In genomic region chr13:21253569-21253968, GRCm38 (mm10) we compare ENCODE assay signal across 8 mouse cellular contexts. TPM values are rescaled to one million over a fixed set of nuclear protein-coding genes. Genes with fewer than 3 reads are reported as not detected.
DNase-seq lines count a peak whose midpoint lies in the region; ATAC-seq and TF ChIP-seq lines count a peak whose summit lies in the region.

No protein-coding gene starts in this region.

- no peak for TF ChIP-seq CTCF in E14TG2a.4 (conservative IDR thresholded peaks at IDR 0.05; ENCODE audit: low read length)

- H3K27me3 ChIP-seq in E14TG2a.4 (ENCODE audit: insufficient read depth, low read length) = peaks cover 15% of the 10 kb centered on the region
- peaks cover 15% of the 10 kb centered on the region for H3K27me3 ChIP-seq in forebrain, embryonic 13.5 days
- no peaks in the 10 kb centered on the region; the same call in none of the 2 replicates for H3K27me3 ChIP-seq in liver, embryonic 16.5 days (ENCODE audit: control insufficient read depth, insufficient read depth, low read depth, low read length)

- ATAC-seq in forebrain, embryonic 13.5 days = peak; percentile 60
- ATAC-seq in liver, embryonic 16.5 days (ENCODE audit: low read depth) = no peak

- H3K9me3 ChIP-seq in E14TG2a.4 (ENCODE audit: low read length) = no peaks in the 10 kb centered on the region
- H3K9me3 ChIP-seq in forebrain, embryonic 13.5 days (replicated peaks) = no peaks in the 10 kb centered on the region
- H3K9me3 ChIP-seq in liver, embryonic 16.5 days (replicated peaks; ENCODE audit: control insufficient read depth, low read length) = no peaks in the 10 kb centered on the region

- no peak overlapping the region for H3K27ac ChIP-seq in forebrain, embryonic 13.5 days
- no peak overlapping the region for H3K27ac ChIP-seq in liver, embryonic 16.5 days (ENCODE audit: low read length)

- peaks cover 59% of the 10 kb centered on the region for H3K4me1 ChIP-seq in E14TG2a.4 (replicated peaks; ENCODE audit: low read depth, low read length)
- no peaks in the 10 kb centered on the region for H3K4me1 ChIP-seq in forebrain, embryonic 13.5 days
- no peaks in the 10 kb centered on the region for H3K4me1 ChIP-seq in liver, embryonic 16.5 days (ENCODE audit: control insufficient read depth, low read depth, low read length)

- H3K36me3 ChIP-seq in E14TG2a.4 (ENCODE audit: insufficient read depth, low read length) = no peaks in the 10 kb centered on the region
- H3K36me3 ChIP-seq in forebrain, embryonic 13.5 days (ENCODE audit: poor library complexity, severe bottlenecking) = no peaks in the 10 kb centered on the region
- no peaks in the 10 kb centered on the region for H3K36me3 ChIP-seq in liver, embryonic 16.5 days (ENCODE audit: control insufficient read depth, insufficient read depth)

- peak; percentile 45 for DNase-seq in embryo, embryonic 10 days (ENCODE audit: low spot score)
- DNase-seq in embryo, embryonic 10.5 days (ENCODE audit: low spot score) = no peak
- no peak for DNase-seq in spleen, postnatal 4 days (ENCODE audit: low spot score in 2 of 2)
- no peak for DNase-seq in spleen, postnatal 36 days (ENCODE audit: low spot score in 2 of 2)
- no peak for DNase-seq in kidney, postnatal 25 days

- peak overlapping the region; percentile 65 for H3K9ac ChIP-seq in forebrain, embryonic 13.5 days
- H3K9ac ChIP-seq in liver, embryonic 16.5 days (ENCODE audit: low read depth, low read length) = no peak overlapping the region

- H3K4me2 ChIP-seq in forebrain, embryonic 13.5 days = peak overlapping the region; percentile 64
- peak overlapping the region; percentile 45 for H3K4me2 ChIP-seq in liver, embryonic 16.5 days (ENCODE audit: low read depth, low read length)

- WGBS in forebrain, embryonic 13.5 days = under 1% methylated on average over 12 of the region's 12 CpGs
- WGBS in liver, embryonic 16.5 days (ENCODE audit: insufficient replicate concordance) = 3% methylated on average over 12 of the region's 12 CpGs

- peak overlapping the region; percentile 80 for H3K4me3 ChIP-seq in E14TG2a.4 (replicated peaks; ENCODE audit: low read length)
- peak overlapping the region; percentile 50 for H3K4me3 ChIP-seq in forebrain, embryonic 13.5 days
- H3K4me3 ChIP-seq in liver, embryonic 16.5 days (ENCODE audit: low read depth, low read length) = peak overlapping the region; percentile 42

RNA-seq across cellular contexts. Expression of gene Gpx5, which starts 39.0 kb away (rescaled TPM):
- not detected in 2 replicates for polyA plus RNA-seq in forebrain, embryonic 13.5 days (2015; fragmentation: Nextera tagmentation; extraction: Ambion mirVana)
- polyA plus RNA-seq in liver, embryonic 16.5 days (2015; fragmentation: Nextera tagmentation; extraction: Ambion mirVana) = not detected in 2 replicates

RNA-seq across cellular contexts. Expression of gene Gpx6, which starts 58.4 kb away (rescaled TPM):
- not detected in 2 replicates for polyA plus RNA-seq in forebrain, embryonic 13.5 days (2015; fragmentation: Nextera tagmentation; extraction: Ambion mirVana)
- not detected in 2 replicates for polyA plus RNA-seq in liver, embryonic 16.5 days (2015; fragmentation: Nextera tagmentation; extraction: Ambion mirVana)
